Mouse (Mus musculus): ENCODE data around the gene Rab3gap1. TPM values are rescaled to one million over a fixed set of nuclear protein-coding genes. Genes with fewer than 3 reads are reported as not detected.

Rab3gap1 gene
- total RNA-seq, 2 experiments from 2014 or later = 14.0 to 21.9 TPM

DNA sequence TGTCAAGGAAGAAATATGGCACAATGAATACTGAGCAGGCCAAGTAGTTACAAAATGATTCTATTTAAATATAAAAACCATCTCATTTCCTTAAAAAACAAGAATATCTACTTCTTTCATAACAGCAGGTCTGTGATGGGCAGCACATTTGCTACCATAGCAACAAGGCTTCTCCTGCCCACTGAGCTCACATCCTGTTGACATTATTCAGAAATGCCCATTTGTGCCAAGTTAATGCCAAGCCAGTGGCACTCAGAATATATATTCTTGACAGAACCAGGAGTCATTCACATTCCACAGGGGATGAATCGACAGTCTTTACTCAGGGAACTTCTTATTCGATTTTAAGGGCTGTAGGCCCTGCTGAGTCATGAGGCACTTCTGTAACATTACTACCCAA is 107.1 kb downstream of the Rab3gap1 start:
- no peak for ATAC-seq (replicated peaks; ENCODE audit: low FRiP score, poor library complexity, severe bottlenecking)

DNA sequence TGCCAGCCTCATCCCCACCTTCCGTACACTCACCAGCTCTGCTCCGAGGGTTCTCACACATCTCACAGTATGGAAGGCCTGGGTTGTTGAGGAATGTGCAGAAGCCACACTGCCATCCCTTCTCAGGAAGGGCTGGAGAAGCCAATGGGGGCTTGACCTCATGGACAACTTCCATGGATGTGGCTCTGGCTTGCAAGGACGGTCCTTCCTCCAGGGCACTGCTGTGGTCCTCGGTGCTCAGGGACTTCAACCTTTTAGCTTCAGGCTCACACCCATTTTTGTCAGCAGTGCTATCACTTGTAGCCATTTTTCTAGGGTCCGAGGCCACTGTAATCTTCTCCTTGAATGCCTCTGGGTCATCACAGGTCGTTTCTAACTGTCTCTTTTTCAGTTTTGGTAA is 107.5 kb downstream of the Rab3gap1 start:
- no peak for ATAC-seq (replicated peaks; ENCODE audit: low FRiP score, poor library complexity, severe bottlenecking)

DNA sequence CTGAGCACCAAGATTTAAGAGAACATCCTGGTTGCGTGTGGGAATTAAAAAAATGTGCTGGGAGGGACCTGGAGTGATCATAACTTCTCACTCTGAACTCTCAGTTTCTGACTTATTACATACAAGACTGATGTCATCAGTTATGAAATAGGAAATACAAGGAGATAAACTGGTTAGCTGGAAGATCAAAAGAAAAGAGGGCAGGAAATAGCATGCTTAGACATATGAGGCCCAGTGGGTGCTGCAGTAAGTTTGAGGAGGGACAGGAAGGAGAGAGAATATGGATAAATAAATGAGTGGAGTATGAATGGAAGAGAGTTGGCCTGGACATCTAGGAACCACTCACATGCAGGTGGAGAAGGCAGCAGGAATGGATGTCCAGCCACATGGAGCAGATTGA is 109.6 kb downstream of the Rab3gap1 start:
- no peak for ATAC-seq (replicated peaks; ENCODE audit: low FRiP score, poor library complexity, severe bottlenecking)

DNA sequence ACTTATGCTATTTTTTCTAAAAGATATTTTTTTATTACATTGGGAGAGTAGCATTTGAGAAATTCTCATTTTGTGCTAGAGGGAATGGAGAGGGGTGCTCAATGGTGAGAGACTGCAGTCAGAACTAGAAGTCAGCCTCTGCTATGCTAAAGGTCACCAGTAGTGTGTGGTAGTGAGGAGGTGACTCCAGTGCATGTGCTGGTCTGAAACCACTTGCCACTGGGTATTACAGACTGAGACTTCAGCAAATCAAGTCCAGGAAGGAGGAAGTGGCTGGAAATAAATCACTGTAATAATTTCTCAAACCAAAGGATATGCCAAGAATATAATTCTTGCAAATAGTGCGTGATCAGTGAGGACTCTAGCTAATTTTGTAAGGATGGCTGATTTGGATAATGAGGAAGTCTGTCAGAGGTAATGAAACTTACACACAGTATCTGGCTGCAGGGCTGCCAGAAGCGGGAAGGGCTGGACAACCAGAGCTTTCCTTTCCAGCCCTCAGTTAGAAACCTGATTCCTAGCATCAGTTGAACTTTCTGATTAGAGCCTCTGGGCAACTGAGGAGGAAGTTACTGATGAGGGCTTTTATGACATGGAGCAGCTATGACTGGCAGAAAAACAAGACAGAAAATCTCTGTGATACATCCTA is 112.5 kb downstream of the Rab3gap1 start:
- no peak for ATAC-seq (replicated peaks; ENCODE audit: low FRiP score, poor library complexity, severe bottlenecking)

DNA sequence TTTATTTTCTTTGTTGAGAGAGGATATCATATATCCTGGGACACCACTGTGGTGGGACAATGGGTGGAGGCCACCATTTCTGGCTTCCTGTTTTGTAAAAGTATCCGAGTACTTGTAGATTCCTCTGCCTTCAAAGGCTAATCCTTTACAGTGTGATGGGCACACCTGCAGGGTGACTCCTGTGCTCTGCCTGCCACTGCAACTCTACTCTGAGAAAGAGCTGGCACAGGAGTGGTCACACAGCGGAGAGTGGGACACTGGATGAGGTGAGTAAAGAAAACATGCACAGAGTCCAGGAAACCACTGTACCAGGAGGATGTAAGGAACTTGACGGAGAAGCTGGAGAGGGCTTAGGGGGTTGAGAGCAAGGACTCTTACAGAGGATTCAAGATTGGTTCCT is 113.7 kb downstream of the Rab3gap1 start:
- ATAC-seq (replicated peaks; ENCODE audit: low FRiP score, poor library complexity, severe bottlenecking) = no peak

DNA sequence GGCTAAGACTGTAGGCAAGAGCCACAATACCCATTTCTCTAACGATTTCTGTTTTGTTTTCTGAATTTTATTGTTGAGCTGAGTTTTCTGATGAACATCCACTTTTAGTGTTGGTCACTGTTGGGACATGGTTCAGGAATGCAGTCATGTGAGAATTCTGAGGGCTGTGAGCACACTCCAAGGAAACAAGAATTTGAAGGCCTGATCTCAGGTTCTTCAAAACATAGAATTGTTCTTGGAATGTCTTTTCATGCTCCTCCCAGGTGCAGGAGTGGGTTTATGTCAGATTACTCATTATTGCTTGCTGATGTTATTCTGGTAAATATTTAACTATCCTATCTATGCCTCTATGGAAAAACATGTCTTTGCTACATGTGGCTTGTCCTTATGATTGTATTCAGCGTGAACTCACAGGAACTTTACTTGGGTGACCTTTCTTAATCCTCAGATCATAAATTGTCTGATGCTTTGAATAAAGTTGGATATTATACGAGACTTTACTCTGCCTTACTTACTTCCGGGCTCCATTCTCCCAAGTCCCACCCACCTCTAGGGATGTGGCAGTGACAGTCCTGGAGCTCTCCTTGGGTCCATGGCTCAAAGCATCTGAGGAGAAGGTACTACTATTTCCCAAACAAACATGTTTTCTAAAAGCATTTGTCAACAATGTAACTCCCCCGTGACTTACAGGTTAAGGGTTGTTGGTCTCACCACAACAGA is 114.9 kb downstream of the Rab3gap1 start:
- ATAC-seq (replicated peaks; ENCODE audit: low FRiP score, poor library complexity, severe bottlenecking) = no peak

DNA sequence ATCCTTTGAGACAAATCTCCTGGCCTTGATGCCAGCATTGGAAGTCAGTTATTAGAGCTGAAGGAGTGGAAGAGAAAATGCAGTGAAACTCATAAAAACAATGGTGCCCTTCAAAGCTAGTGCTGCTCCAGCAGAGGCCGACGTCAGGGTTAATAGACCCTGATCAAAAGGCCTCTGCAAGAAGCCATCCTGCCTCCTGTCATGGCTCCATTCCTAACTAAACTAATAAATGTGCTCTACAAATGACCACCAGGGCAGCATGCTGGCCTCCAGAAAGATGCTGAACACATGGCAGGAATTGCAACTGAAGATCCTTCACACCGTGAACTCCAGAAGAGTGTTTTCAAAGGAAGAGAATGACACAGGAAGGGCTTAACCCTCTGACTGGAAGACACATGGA is 116.8 kb downstream of the Rab3gap1 start:
- no peak for ATAC-seq (replicated peaks; ENCODE audit: low FRiP score, poor library complexity, severe bottlenecking)

DNA sequence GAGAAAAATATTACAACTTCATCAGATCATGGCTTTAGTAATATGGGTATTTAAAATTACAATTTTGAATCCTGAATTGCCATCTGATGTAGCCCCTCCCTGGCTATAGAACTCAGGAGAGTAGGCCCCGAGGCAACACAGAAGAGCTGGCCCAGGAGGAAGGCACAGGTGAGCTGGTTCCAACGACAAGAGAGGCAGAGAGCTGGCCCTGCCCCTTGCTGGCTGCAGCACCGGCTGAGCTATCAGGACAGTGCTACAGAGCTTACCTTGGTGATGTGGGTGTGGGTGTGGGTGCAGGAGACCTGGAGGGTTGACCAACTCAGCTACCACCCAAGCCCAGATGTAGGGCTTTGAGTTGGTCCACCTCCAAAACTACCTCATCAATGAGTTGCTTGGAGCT is 119.7 kb downstream of the Rab3gap1 start:
- no peak for ATAC-seq (replicated peaks; ENCODE audit: low FRiP score, poor library complexity, severe bottlenecking)

DNA sequence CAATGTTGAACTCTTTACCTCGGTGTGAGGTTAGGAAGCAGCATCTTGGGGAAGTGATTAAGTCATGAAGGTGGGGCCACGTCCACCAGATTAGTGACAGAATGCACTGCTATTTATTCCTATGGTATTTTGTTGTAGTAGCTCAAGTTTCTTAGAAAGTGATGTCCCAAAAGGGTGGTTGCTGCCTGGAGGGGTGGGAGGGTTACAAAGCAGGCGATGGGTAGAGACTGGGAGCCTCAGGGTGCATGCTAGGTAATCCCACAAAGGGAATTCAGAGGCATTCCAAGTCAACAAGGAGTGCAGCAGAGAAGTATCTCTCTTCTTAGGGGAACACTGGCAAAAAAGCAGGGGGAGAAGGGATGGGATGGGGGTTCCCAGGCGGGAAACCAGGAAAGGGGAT is 120.8 kb downstream of the Rab3gap1 start:
- ATAC-seq (replicated peaks; ENCODE audit: low FRiP score, poor library complexity, severe bottlenecking) = no peak

DNA sequence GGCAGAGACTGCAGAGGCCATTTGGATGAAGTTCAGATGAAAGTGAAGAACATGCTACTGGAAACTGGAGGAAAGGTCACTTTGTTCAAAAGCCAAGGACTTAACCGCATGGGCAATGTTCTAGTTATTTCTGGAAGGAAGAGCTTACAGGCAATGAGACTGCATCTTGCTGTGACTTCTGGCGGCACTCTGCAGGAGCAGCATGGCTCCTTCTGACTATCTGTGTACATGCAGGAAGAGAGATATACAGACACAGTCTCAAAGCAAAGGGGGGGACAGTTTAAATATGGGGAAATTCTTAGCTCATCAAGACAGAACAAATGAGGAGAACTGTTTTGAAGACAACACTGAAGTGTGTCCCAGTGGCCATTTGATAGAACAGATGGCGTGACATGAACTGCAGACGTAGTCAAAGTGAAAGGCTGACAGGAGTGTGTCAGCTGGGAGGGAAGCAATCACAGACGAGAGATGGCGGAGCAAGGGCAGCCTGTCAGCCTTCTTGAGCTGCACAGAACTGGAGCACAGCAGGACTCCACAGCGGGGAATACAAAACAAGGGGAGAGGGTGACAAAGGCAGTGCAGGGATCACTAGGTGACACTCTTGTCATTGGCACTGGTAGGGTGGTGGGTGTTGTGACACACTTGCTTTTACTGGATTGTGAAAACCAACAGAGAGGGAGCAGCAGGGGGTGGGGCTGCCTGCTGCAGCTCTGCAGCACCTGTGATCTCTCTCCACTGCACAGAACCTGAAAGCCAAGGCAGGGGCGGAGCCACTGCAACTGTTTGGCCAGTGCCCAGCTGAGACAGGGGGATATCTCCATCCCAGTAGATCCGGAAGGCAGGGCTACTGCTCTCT is 121.5 kb downstream of the Rab3gap1 start:
- ATAC-seq (replicated peaks; ENCODE audit: low FRiP score, poor library complexity, severe bottlenecking) = no peak

Other genes starting within 250 kb of the Rab3gap1 start
- gene Tmem163, start 189.2 kb upstream of the Rab3gap1 start, total RNA-seq (2015; ENCODE audit: low replicate concordance) = not detected in 2 replicates
- gene Tmem163, start 189.2 kb upstream of the Rab3gap1 start, total RNA-seq (2017; ENCODE audit: low replicate concordance) = not detected in 2 replicates
- gene Acmsd, start 139.4 kb upstream of the Rab3gap1 start, total RNA-seq (2015; ENCODE audit: low replicate concordance) = 21.1 and 26.1 TPM in 2 replicates
- 24.0 and 25.3 TPM in 2 replicates for gene Acmsd, start 139.4 kb upstream of the Rab3gap1 start, total RNA-seq (2017; ENCODE audit: low replicate concordance)
- 31.7 and 36.8 TPM in 2 replicates for gene Ccnt2, start 94.6 kb upstream of the Rab3gap1 start, total RNA-seq (2015; ENCODE audit: low replicate concordance)
- 47.3 and 56.5 TPM in 2 replicates for gene Ccnt2, start 94.6 kb upstream of the Rab3gap1 start, total RNA-seq (2017; ENCODE audit: low replicate concordance)
- gene Map3k19, start 13.7 kb upstream of the Rab3gap1 start, total RNA-seq (2015; ENCODE audit: low replicate concordance) = not detected in 2 replicates
- not detected in 2 replicates for gene Map3k19, start 13.7 kb upstream of the Rab3gap1 start, total RNA-seq (2017; ENCODE audit: low replicate concordance)
- gene Zranb3, start 234.3 kb downstream of the Rab3gap1 start, total RNA-seq (2015; ENCODE audit: low replicate concordance) = 1.5 and 9.2 TPM in 2 replicates
- 4.5 and 6.4 TPM in 2 replicates for gene Zranb3, start 234.3 kb downstream of the Rab3gap1 start, total RNA-seq (2017; ENCODE audit: low replicate concordance)
- 36.3 and 44.5 TPM in 2 replicates for gene R3hdm1, start 234.5 kb downstream of the Rab3gap1 start, total RNA-seq (2015; ENCODE audit: low replicate concordance)
- 28.8 and 49.8 TPM in 2 replicates for gene R3hdm1, start 234.5 kb downstream of the Rab3gap1 start, total RNA-seq (2017; ENCODE audit: low replicate concordance)